Mouse (Mus musculus) midbrain, embryonic 11.5 days (tissue): ENCODE measurements at regions not wholly inside any gene's neighbourhood (a gene's known extent, or its start where the extent isn't known, plus 50 kb on each side); places are given as distances from the start of the nearest gene placed in this dataset.

Experiments used
- ATAC-seq: fragments of 200-750 bp; cut with Nextera tagmentation; 2 replicates; pipeline ENCODE4 v1.8.0; 2017; ENCODE audit warnings: moderate TSS enrichment, moderate library complexity; ENCODE audit not compliant: low FRiP score
- DNase-seq: peaks from one replicate; pipeline ENCODE4 v3.0.0; 2015; ENCODE audit warnings: low spot score; ENCODE audit errors: missing footprints
- H3K27ac ChIP-seq: fragments of 300-500 bp; sonication (generic); 2 replicates; pipeline ENCODE4 v1.5.1; 2014; ENCODE audit warnings: low read depth, low read length
- H3K27me3 ChIP-seq: fragments of 300-500 bp; sonication (generic); 2 replicates; pipeline ENCODE4 v1.6.1; 2014; ENCODE audit warnings: mild to moderate bottlenecking, low read length, moderate library complexity, mixed read lengths; ENCODE audit not compliant: control insufficient read depth, insufficient read depth
- H3K36me3 ChIP-seq: fragments of 300-500 bp; sonication (generic); 2 replicates; pipeline ENCODE4 v1.6.1; 2014; ENCODE audit warnings: mild to moderate bottlenecking, low read length, moderate library complexity, mixed read lengths; ENCODE audit not compliant: control insufficient read depth, insufficient read depth
- H3K4me1 ChIP-seq: fragments of 300-500 bp; sonication (generic); 2 replicates; pipeline ENCODE4 v1.6.1; 2014; ENCODE audit warnings: low read length; ENCODE audit not compliant: control insufficient read depth, insufficient read depth
- H3K4me2 ChIP-seq: fragments of 300-500 bp; sonication (generic); 2 replicates; pipeline ENCODE4 v1.6.1; 2014; ENCODE audit warnings: mild to moderate bottlenecking, moderate library complexity
- H3K4me3 ChIP-seq: fragments of 300-500 bp; sonication (generic); 2 replicates; pipeline ENCODE4 v1.5.1; 2014; ENCODE audit warnings: low read depth, low read length
- H3K9ac ChIP-seq: fragments of 300-500 bp; sonication (generic); 2 replicates; pipeline ENCODE4 v1.6.1; 2014; ENCODE audit warnings: low read length
- H3K9me3 ChIP-seq: fragments of 300-500 bp; sonication (generic); 2 replicates; pipeline ENCODE4 v1.6.1; 2016; ENCODE audit warnings: low read length; ENCODE audit not compliant: control insufficient read depth
- WGBS: fragments of 180-500 bp; shearing (Covaris S2); extraction: QIAGEN DNeasy Blood & Tissue Kit; methylation state at CpG from one replicate; pipeline ENCODE4 v1.1.7; 2014; 5-methylcytosine and 5-hydroxymethylcytosine counted together

DNA sequence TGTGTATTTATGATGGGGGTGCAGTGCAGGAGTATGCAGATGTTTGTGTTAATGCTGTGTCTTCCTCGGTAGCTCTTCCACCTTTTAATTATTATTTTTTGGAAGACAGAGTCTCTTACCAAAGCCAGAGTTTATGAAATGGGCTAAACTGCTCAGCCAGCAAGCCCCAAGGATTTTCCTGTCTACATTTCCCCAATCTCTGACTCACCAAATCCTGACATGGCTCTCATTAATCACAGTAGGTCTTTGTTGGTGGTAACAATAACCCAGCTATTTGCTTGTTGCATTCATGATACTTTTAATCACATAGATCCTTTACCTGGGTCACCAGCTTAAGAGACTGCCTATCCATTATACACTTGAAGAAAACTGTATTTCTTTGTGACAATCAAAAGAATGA is 427.8 kb upstream of the Rgma start:
- no peaks in the 10 kb centered on the region; the same call in 1 of the 2 replicates for H3K4me1 ChIP-seq
- no peaks in the 10 kb centered on the region for H3K27me3 ChIP-seq
- H3K27ac ChIP-seq, result no peak overlapping the region
- 85% methylated on average over 1 of the region's 1 CpGs for WGBS
- H3K9me3 ChIP-seq, result no peaks in the 10 kb centered on the region
- no peak for DNase-seq
- no peak overlapping the region for H3K4me3 ChIP-seq
- ATAC-seq, result no peak
- H3K36me3 ChIP-seq, result no peaks in the 10 kb centered on the region
- H3K4me2 ChIP-seq, result no peak overlapping the region
- H3K9ac ChIP-seq, result no peak overlapping the region

- no peaks in the 10 kb centered on the region for H3K27me3 ChIP-seq
- H3K9ac ChIP-seq, result no peak overlapping the region
- no peaks in the 10 kb centered on the region; the same call in 1 of the 2 replicates for H3K4me1 ChIP-seq
- no peaks in the 10 kb centered on the region for H3K9me3 ChIP-seq
- WGBS, result 66% methylated on average over 5 of the region's 5 CpGs
- no peak overlapping the region for H3K27ac ChIP-seq
- H3K4me3 ChIP-seq, result no peak overlapping the region
- no peak for ATAC-seq
- H3K4me2 ChIP-seq, result no peak overlapping the region
- DNase-seq, result no peak
- no peaks in the 10 kb centered on the region for H3K36me3 ChIP-seq
These were observed 427.3 kb upstream of the Rgma start for GRCm38 (mm10) chr7:72948026-72948425.

GRCm38 (mm10) chr7:72948666-72949065 is 426.6 kb upstream of the Rgma start:
- ATAC-seq (no peak), DNase-seq (no peak)
- Histone ChIP-seq H3K27me3 (no peaks in the 10 kb centered on the region), H3K9me3 (no peaks in the 10 kb centered on the region), H3K36me3 (no peaks in the 10 kb centered on the region), H3K27ac (no peak overlapping the region), H3K9ac (no peak overlapping the region), H3K4me1 (no peaks in the 10 kb centered on the region; the same call in 1 of the 2 replicates), H3K4me3 (no peak overlapping the region), H3K4me2 (no peak overlapping the region)
- WGBS, result 31% methylated on average over 3 of the region's 3 CpGs

DNA sequence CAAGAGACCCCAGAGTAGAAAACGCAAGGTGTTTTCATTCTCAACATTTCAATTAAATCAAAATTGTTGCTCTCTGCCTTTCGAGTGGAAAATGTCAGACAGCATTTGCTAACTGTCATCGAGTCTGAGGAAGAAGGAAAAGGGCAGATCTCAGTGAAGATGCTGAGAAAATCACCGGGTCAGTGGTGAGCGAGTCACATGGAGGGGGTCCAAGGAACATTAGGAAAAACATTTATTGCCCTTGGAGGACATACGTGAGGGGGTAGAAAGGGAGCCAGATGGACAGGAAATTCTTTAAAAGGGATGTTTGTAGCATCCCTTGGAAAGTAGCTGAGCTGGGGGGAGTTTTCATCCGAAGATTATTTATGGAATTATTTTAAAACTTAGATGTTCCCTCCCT is 425.4 kb upstream of the Rgma start:
- 74% methylated on average over 7 of the region's 7 CpGs for WGBS
- no peaks in the 10 kb centered on the region for H3K9me3 ChIP-seq
- H3K4me1 ChIP-seq, result no peaks in the 10 kb centered on the region; the same call in 1 of the 2 replicates
- no peaks in the 10 kb centered on the region for H3K27me3 ChIP-seq
- H3K4me3 ChIP-seq, result no peak overlapping the region
- DNase-seq (no peak), ATAC-seq (no peak)
- no peak overlapping the region for H3K4me2 ChIP-seq
- no peak overlapping the region for H3K9ac ChIP-seq
- H3K36me3 ChIP-seq, result no peaks in the 10 kb centered on the region
- no peak overlapping the region for H3K27ac ChIP-seq

GRCm38 (mm10) chr7:72957674-72958073 is 417.6 kb upstream of the Rgma start:
- Histone ChIP-seq H3K36me3 (no peaks in the 10 kb centered on the region), H3K9me3 (no peaks in the 10 kb centered on the region), H3K4me3 (no peak overlapping the region), H3K27ac (no peak overlapping the region), H3K27me3 (no peaks in the 10 kb centered on the region), H3K4me2 (no peak overlapping the region), H3K4me1 (peaks cover 2% of the 10 kb centered on the region; the same call in 1 of the 2 replicates), H3K9ac (no peak overlapping the region)
- DNase-seq (no peak), ATAC-seq (no peak)
- WGBS, result 65% methylated on average over 4 of the region's 4 CpGs

DNA sequence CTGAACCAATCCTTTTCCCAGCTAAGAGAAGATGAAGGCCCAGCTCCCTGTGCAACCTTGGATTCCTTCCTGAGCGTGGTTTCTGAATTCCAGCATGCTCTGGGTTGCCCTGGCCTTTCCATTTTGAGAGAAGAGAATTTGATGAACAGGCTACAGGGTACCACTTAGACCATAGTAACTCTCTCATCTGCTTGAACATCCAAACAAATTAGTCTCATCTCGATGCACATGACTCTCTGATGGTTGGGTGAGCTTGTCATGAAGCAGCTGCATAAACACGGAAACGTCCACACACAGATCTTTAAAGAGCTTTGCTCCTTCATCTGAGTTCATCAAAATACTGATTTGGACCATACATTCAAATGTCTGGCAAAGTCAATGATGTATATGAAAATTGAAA is 414.0 kb upstream of the Rgma start:
- peaks cover 2% of the 10 kb centered on the region; the same call in 1 of the 2 replicates for H3K4me1 ChIP-seq
- no peak overlapping the region for H3K4me2 ChIP-seq
- DNase-seq, result no peak
- H3K36me3 ChIP-seq, result no peaks in the 10 kb centered on the region
- H3K9ac ChIP-seq, result no peak overlapping the region
- no peaks in the 10 kb centered on the region for H3K9me3 ChIP-seq
- H3K4me3 ChIP-seq, result no peak overlapping the region
- 84% methylated on average over 4 of the region's 4 CpGs for WGBS
- no peak overlapping the region for H3K27ac ChIP-seq
- H3K27me3 ChIP-seq, result no peaks in the 10 kb centered on the region
- no peak for ATAC-seq

- Histone ChIP-seq H3K9me3 (no peaks in the 10 kb centered on the region), H3K4me2 (no peak overlapping the region), H3K27ac (no peak overlapping the region), H3K27me3 (no peaks in the 10 kb centered on the region), H3K9ac (no peak overlapping the region), H3K4me3 (no peak overlapping the region), H3K4me1 (no peaks in the 10 kb centered on the region), H3K36me3 (no peaks in the 10 kb centered on the region)
- 52% methylated on average over 3 of the region's 3 CpGs for WGBS
- DNase-seq (no peak), ATAC-seq (no peak)
These were observed 412.5 kb upstream of the Rgma start for GRCm38 (mm10) chr7:72962815-72963214.

DNA sequence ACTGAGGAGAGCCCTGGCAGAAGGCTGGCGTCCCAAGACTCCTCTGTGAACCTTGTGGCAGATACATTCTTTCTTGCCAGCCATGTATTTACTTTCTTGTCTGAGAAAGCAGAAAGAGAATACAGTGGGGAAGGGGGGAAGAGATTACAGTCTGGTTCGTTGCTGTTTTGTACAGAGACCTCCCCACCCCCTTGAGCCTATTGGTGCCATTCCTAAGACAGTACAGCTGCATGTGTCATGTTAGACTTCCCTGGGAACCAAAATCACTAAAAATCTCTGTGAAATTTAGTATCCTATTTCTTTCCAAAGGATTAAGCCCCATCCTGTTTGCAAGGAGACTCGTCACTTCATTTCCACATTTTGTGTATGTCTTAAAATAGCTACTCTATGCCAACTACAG is 411.4 kb upstream of the Rgma start:
- WGBS, result 82% methylated on average over 3 of the region's 3 CpGs
- Histone ChIP-seq H3K27me3 (no peaks in the 10 kb centered on the region), H3K27ac (no peak overlapping the region), H3K9me3 (no peaks in the 10 kb centered on the region), H3K36me3 (no peaks in the 10 kb centered on the region), H3K4me3 (no peak overlapping the region), H3K9ac (no peak overlapping the region), H3K4me2 (no peak overlapping the region), H3K4me1 (no peaks in the 10 kb centered on the region)
- ATAC-seq (no peak), DNase-seq (no peak)

DNA sequence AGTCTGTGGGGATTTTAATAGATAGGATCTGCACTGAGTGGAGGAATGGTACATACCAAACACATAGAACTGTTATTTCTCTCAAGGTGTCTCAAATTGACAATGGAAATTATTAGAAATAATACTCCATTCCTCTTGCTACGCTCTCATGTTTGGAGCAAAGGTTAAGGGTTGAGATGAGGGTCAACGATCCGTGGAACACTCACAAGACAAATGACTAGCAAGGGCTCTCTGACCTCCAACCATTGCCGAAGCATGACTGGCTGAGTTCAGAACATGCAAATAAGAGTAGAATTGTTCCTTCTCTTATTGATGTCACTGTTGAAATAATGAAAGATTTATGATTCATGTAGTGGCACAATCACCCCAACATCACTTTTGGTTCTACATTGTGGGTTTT is 407.1 kb upstream of the Rgma start:
- Histone ChIP-seq H3K36me3 (no peaks in the 10 kb centered on the region), H3K9ac (no peak overlapping the region), H3K9me3 (no peaks in the 10 kb centered on the region), H3K4me3 (no peak overlapping the region), H3K27me3 (no peaks in the 10 kb centered on the region), H3K27ac (no peak overlapping the region), H3K4me1 (no peaks in the 10 kb centered on the region), H3K4me2 (no peak overlapping the region)
- 88% methylated on average over 4 of the region's 4 CpGs for WGBS
- no peak for ATAC-seq
- no peak for DNase-seq
